Mouse (Mus musculus) thymus, adult 2 months (tissue): Measurements from ENCODE around the gene 5830411N06Rik.

ENCODE experiments used
- CTCF ChIP-seq: fragments of 200-500 bp; IDR thresholded peaks from 2 replicates; pipeline ENCODE4 v1.5.1; 2012; ENCODE audit warnings: mild to moderate bottlenecking, control low read depth, low read length, moderate library complexity, borderline replicate concordance; ENCODE audit not compliant: control insufficient read depth, poor library complexity, insufficient read depth; ENCODE audit errors: extremely low read depth
- POLR2A ChIP-seq: fragments of 200-500 bp; IDR thresholded peaks from 2 replicates; pipeline ENCODE4 v1.6.1; 2012; ENCODE audit warnings: mild to moderate bottlenecking, low read length, control low read depth, moderate library complexity; ENCODE audit not compliant: control insufficient read depth, poor library complexity, insufficient read depth; ENCODE audit errors: extremely low read depth

- TF ChIP-seq CTCF (no peak), POLR2A (no peak)
Measured at GRCm38 (mm10) chr7:140208153-140208552, 38.9 kb upstream of the 5830411N06Rik start.
